Comparison of ENCODE assay signal across 8 mouse cellular contexts in genomic region chr10:86704589-86705191, GRCm38 (mm10). TPM values are rescaled to one million over a fixed set of nuclear protein-coding genes. Genes with fewer than 3 reads are reported as not detected.
DNase-seq lines count a peak whose midpoint lies in the region; ATAC-seq and TF ChIP-seq lines count a peak whose summit lies in the region.

No protein-coding gene starts in this region.

- peak overlapping the region; percentile 98 for H3K9ac ChIP-seq in intestine, embryonic 16.5 days (ENCODE audit: low read depth, low read length)
- H3K9ac ChIP-seq in lung, embryonic 15.5 days = peak overlapping the region; percentile 97
- H3K9ac ChIP-seq in neural tube, embryonic 13.5 days = peak overlapping the region; percentile 94

- intact Hi-C loops in gastrocnemius, postnatal 14 days (cut with DNase I; ENCODE audit: low total_unique reads) = no loop called here

- H3K4me1 ChIP-seq in brown adipose tissue, adult 24 weeks (ENCODE audit: control insufficient read depth, insufficient read depth, insufficient read length, low read length) = no peaks in the 10 kb centered on the region
- H3K4me1 ChIP-seq in intestine, embryonic 16.5 days (ENCODE audit: control insufficient read depth, insufficient read depth, low read length) = peaks cover 35% of the 10 kb centered on the region
- H3K4me1 ChIP-seq in lung, embryonic 15.5 days = peaks cover 51% of the 10 kb centered on the region
- H3K4me1 ChIP-seq in neural tube, embryonic 13.5 days (replicated peaks) = peaks cover 54% of the 10 kb centered on the region

- DNase-seq in 416B (ENCODE audit: low read depth) = peak; percentile 54
- DNase-seq in gastrocnemius, postnatal 14 days = peak; percentile 25
- DNase-seq in natural killer cell, adult 2 months (ENCODE audit: low spot score in 2 of 2) = no peak

- no peak for TF ChIP-seq CTCF in C2C12 (IDR thresholded peaks at IDR 0.05; ENCODE audit: control insufficient read depth, insufficient read depth, insufficient read length)

- no peaks in the 10 kb centered on the region for H3K9me3 ChIP-seq in intestine, embryonic 16.5 days (ENCODE audit: control insufficient read depth, low read length)
- H3K9me3 ChIP-seq in lung, embryonic 15.5 days = no peaks in the 10 kb centered on the region
- no peaks in the 10 kb centered on the region for H3K9me3 ChIP-seq in neural tube, embryonic 13.5 days

- H3K4me2 ChIP-seq in intestine, embryonic 16.5 days (ENCODE audit: low read depth, low read length) = peak overlapping the region; percentile 73
- peak overlapping the region; percentile 68 for H3K4me2 ChIP-seq in lung, embryonic 15.5 days
- H3K4me2 ChIP-seq in neural tube, embryonic 13.5 days = peak overlapping the region; percentile 94

- H3K27ac ChIP-seq in brown adipose tissue, adult 24 weeks (replicated peaks; ENCODE audit: low read depth, low read length) = peak overlapping the region; percentile 92
- H3K27ac ChIP-seq in intestine, embryonic 16.5 days (ENCODE audit: low read length) = peak overlapping the region; percentile 92
- peak overlapping the region; percentile 97 for H3K27ac ChIP-seq in lung, embryonic 15.5 days
- H3K27ac ChIP-seq in neural tube, embryonic 13.5 days (replicated peaks) = peak overlapping the region; percentile 95

- peaks cover 48% of the 10 kb centered on the region for H3K36me3 ChIP-seq in C2C12 (ENCODE audit: control insufficient read depth, insufficient read depth)
- H3K36me3 ChIP-seq in intestine, embryonic 16.5 days (ENCODE audit: control insufficient read depth, insufficient read depth, low read length) = peaks cover 10% of the 10 kb centered on the region; the same call in 1 of the 2 replicates
- peaks cover 31% of the 10 kb centered on the region for H3K36me3 ChIP-seq in lung, embryonic 15.5 days
- H3K36me3 ChIP-seq in neural tube, embryonic 13.5 days = peaks cover 41% of the 10 kb centered on the region

- H3K4me3 ChIP-seq in C2C12 (ENCODE audit: insufficient read depth, poor library complexity, severe bottlenecking) = peak overlapping the region; percentile 89
- H3K4me3 ChIP-seq in brown adipose tissue, adult 24 weeks (ENCODE audit: insufficient read depth, low read depth, low read length) = peak overlapping the region; percentile 88
- H3K4me3 ChIP-seq in intestine, embryonic 16.5 days (ENCODE audit: low read length) = peak overlapping the region; percentile 90
- H3K4me3 ChIP-seq in lung, embryonic 15.5 days = peak overlapping the region; percentile 96
- peak overlapping the region; percentile 94 for H3K4me3 ChIP-seq in neural tube, embryonic 13.5 days

- H3K79me3 ChIP-seq in C2C12 (ENCODE audit: low read depth) = peaks cover 52% of the 10 kb centered on the region

- no peaks in the 10 kb centered on the region for H3K27me3 ChIP-seq in C2C12 (ENCODE audit: control insufficient read depth, insufficient read depth, insufficient read length)
- H3K27me3 ChIP-seq in intestine, embryonic 16.5 days (replicated peaks; ENCODE audit: control insufficient read depth, insufficient read depth, low read length) = no peaks in the 10 kb centered on the region
- no peaks in the 10 kb centered on the region for H3K27me3 ChIP-seq in lung, embryonic 15.5 days
- H3K27me3 ChIP-seq in neural tube, embryonic 13.5 days = no peaks in the 10 kb centered on the region

- under 1% methylated on average over 33 of the region's 33 CpGs for WGBS in intestine, embryonic 16.5 days
- WGBS in lung, embryonic 15.5 days = under 1% methylated on average over 33 of the region's 33 CpGs
- under 1% methylated on average over 33 of the region's 33 CpGs for WGBS in neural tube, embryonic 13.5 days

- peak overlapping the region; percentile 84 for H3ac ChIP-seq in C2C12 (ENCODE audit: control insufficient read depth, insufficient read length, low read depth)

- H3K79me2 ChIP-seq in C2C12 (ENCODE audit: control insufficient read depth, insufficient read depth) = peaks cover 56% of the 10 kb centered on the region

- peak; percentile 8 for ATAC-seq in intestine, embryonic 16.5 days
- no peak for ATAC-seq in lung, embryonic 15.5 days (ENCODE audit: borderline replicate concordance, extremely low read depth, low FRiP score, low TSS enrichment)
- ATAC-seq in neural tube, embryonic 13.5 days (ENCODE audit: low read depth) = peak; percentile 11

TF ChIP-seq in C2C12, 6 proteins besides CTCF, POLR2A, EP300 and RAD21:
- TF ChIP-seq MYOG (IDR thresholded peaks at IDR 0.05; ENCODE audit: control insufficient read depth, extremely low read depth, insufficient read length) (no peak), MAX (IDR thresholded peaks at IDR 0.05) (peak; percentile 29), CEBPB (IDR thresholded peaks at IDR 0.05; ENCODE audit: low read depth) (no peak), USF1 (IDR thresholded peaks at IDR 0.05; ENCODE audit: low read depth) (peak; percentile 48), MYOD1 (IDR thresholded peaks at IDR 0.05; ENCODE audit: control insufficient read depth, insufficient read length, low read depth) (no peak), FOSL1 (IDR thresholded peaks at IDR 0.05; ENCODE audit: insufficient read depth, low read length, poor library complexity, severe bottlenecking) (no peak)
TF ChIP-seq in C2C12: peak in this region for 2.

RNA-seq across cellular contexts. Expression of gene Hsp90b1, which starts 0.6 kb away (rescaled TPM):
- 218 TPM for polyA plus RNA-seq in C2C12 (2012; fragmentation: generic; extraction: Trizol)
- polyA plus RNA-seq in brown adipose tissue, adult 24 weeks (2012; ENCODE audit: insufficient read depth, insufficient read length, missing spikeins) = 160 and 197 TPM in 2 replicates
- total RNA-seq in gastrocnemius, postnatal 14 days (2021) = 100 to 1,000 TPM; 118 to 140 TPM
- 735 and 756 TPM in 2 replicates for polyA plus RNA-seq in intestine, embryonic 16.5 days (2015; fragmentation: Nextera tagmentation; extraction: Ambion mirVana)
- polyA plus RNA-seq in lung, embryonic 15.5 days (2015; fragmentation: Nextera tagmentation; extraction: Ambion mirVana) = 767 and 820 TPM in 2 replicates
- 363 and 418 TPM in 2 replicates for polyA plus RNA-seq in neural tube, embryonic 13.5 days (2015; fragmentation: Nextera tagmentation; extraction: Ambion mirVana)

RNA-seq across cellular contexts. Expression of gene Ttc41, which starts 0.9 kb away (rescaled TPM):
- polyA plus RNA-seq in C2C12 (2012; fragmentation: generic; extraction: Trizol) = 0.35 TPM
- polyA plus RNA-seq in brown adipose tissue, adult 24 weeks (2012; ENCODE audit: insufficient read depth, insufficient read length, missing spikeins) = 0.83 and 1.3 TPM in 2 replicates
- 1 to 10 TPM; 1.6 to 1.7 TPM for total RNA-seq in gastrocnemius, postnatal 14 days (2021)
- polyA plus RNA-seq in intestine, embryonic 16.5 days (2015; fragmentation: Nextera tagmentation; extraction: Ambion mirVana) = 1.5 TPM in 2 replicates
- 1.2 and 1.6 TPM in 2 replicates for polyA plus RNA-seq in lung, embryonic 15.5 days (2015; fragmentation: Nextera tagmentation; extraction: Ambion mirVana)
- 2.4 and 2.8 TPM in 2 replicates for polyA plus RNA-seq in neural tube, embryonic 13.5 days (2015; fragmentation: Nextera tagmentation; extraction: Ambion mirVana)

RNA-seq across cellular contexts. Expression of gene Gm49358, which starts 59.1 kb away (rescaled TPM):
- polyA plus RNA-seq in C2C12 (2012; fragmentation: generic; extraction: Trizol) = not detected
- 2.0 TPM in 1 of 2 replicates, not detected in the other for polyA plus RNA-seq in brown adipose tissue, adult 24 weeks (2012; ENCODE audit: insufficient read depth, insufficient read length, missing spikeins)
- total RNA-seq in gastrocnemius, postnatal 14 days (2021) = 10 to 100 TPM; 12.2 to 18.4 TPM
- not detected in 2 replicates for polyA plus RNA-seq in intestine, embryonic 16.5 days (2015; fragmentation: Nextera tagmentation; extraction: Ambion mirVana)
- not detected in 2 replicates for polyA plus RNA-seq in lung, embryonic 15.5 days (2015; fragmentation: Nextera tagmentation; extraction: Ambion mirVana)
- polyA plus RNA-seq in neural tube, embryonic 13.5 days (2015; fragmentation: Nextera tagmentation; extraction: Ambion mirVana) = not detected in 2 replicates

Comparison
In these comparisons a context has a peak if more than half of its experiments do, and no peak if none do; other contexts are left out.
1. DNase-seq: peak in 416B (single experiment) and gastrocnemius, postnatal 14 days (single experiment); none in natural killer cell, adult 2 months (0 of 2).
2. Peak in every context shown above with its lines, with median percentiles within 50 percentile points of each other: H3K4me3 ChIP-seq, H3K27ac ChIP-seq, H3K4me2 ChIP-seq and H3K9ac ChIP-seq.